Mouse (Mus musculus) ES-E14 (cell line): ENCODE data around the gene Ubac1.
A peak's percentile ranks its signal among the peaks of the same experiment; 100 is the strongest.

Experiments
- CHD2 ChIP-seq: IDR thresholded peaks from 2 replicates; pipeline ENCODE4 v1.6.1; 2014; ENCODE audit warnings: mild to moderate bottlenecking, low read depth, low read length, inconsistent platforms
- HCFC1 ChIP-seq: IDR thresholded peaks from 2 replicates; pipeline ENCODE4 v1.6.1; 2012; ENCODE audit warnings: low read length, inconsistent platforms, borderline replicate concordance; ENCODE audit not compliant: insufficient read depth
- ZNF384 ChIP-seq: IDR thresholded peaks from 2 replicates; pipeline ENCODE4 v1.6.1; 2012; ENCODE audit warnings: low read depth, low read length, inconsistent platforms

DNA sequence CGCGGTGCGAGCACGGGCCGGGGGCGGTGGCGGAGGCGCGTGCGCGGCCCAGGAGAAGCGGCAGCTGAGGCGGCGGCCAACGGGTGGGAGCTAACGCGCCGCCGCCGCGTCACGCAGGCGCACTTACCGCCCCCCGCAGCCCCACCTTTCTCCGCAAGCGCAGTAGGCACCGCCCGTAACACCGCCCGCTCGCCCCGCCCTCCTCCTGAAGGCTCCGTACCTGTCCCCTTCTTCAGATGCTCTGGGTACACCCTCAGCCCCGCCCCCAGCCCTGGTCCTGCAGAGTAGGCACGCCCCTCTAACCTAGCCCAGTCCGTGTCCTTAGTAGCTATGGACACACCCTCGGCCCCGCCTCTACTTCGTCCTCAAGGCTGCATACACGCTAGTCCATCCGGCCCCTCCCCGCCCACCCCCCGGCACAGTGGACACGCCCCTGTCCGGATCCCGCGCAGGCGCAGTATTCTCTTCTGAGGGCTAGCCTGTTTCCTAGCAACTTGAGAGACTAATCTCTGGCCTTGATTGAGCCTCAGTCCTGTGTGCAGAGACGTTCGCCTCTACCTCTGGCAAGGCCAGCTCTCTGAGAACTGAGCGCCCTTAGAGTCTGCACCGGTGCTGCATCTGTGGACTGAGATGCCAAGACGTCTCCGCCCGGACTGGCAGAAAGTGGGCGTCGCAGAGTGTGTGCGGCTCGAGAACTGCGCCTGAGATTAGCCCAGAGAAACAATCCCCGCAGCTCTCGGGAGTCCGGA is 38.2 kb downstream of the Ubac1 start, which contains the start of gene Camsap1:
- TF ChIP-seq ZNF384 (no peak), HCFC1 (0 out of 2 replicates have a peak, but pooled peaks have one; percentile 27), CHD2 (no peak)
